Mouse (Mus musculus) testis, adult 2 months (tissue): ENCODE results near the gene Pip5k1b.

Experiments
- CTCF ChIP-seq: fragments of 200-500 bp; IDR thresholded peaks from 2 replicates; pipeline ENCODE4 v1.5.1; 2012; ENCODE audit warnings: low read depth, mild to moderate bottlenecking, inconsistent platforms, low read length, moderate library complexity; ENCODE audit not compliant: control insufficient read depth, insufficient read depth, insufficient replicate concordance
- POLR2A ChIP-seq: fragments of 200-500 bp; IDR thresholded peaks from 2 replicates; pipeline ENCODE4 v1.6.1; 2012; ENCODE audit warnings: low read depth, mild to moderate bottlenecking, inconsistent platforms, low read length, moderate library complexity; ENCODE audit not compliant: control insufficient read depth

DNA sequence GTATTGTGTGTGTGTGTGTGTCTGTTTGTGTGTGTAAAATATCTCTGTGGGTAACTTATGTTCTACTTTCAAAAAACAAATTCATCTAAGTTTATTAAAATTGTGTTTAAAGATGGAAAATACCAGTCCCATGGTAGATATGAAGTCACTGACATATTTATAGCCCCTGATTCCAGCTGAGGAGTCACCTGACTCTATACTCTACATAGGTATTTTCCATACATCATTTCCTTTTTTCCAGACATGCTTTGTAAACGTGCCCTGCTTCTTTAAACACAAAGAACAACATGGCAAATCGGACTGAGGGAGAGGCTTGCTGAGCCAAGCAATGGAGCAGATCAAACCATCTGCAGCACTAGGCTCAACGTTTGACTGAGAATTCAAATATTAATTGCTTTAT, 137.6 kb downstream of the Pip5k1b start:
- no peak for TF ChIP-seq CTCF
- TF ChIP-seq POLR2A: no peak
